Mouse (Mus musculus) G1E (cell line): Measurements from ENCODE around the gene Slc23a2.

Experiments used
- CTCF ChIP-seq: IDR thresholded peaks from 2 replicates; pipeline ENCODE4 v1.5.1; 2012; ENCODE audit warnings: low read depth, low read length, inconsistent platforms, mixed read lengths
- GATA1 ChIP-seq: IDR thresholded peaks from 2 replicates; pipeline ENCODE4 v1.6.1; 2012; ENCODE audit warnings: borderline replicate concordance, low read length, inconsistent platforms, mixed read lengths
- GATA2 ChIP-seq: IDR thresholded peaks from 2 replicates; pipeline ENCODE4 v1.6.1; 2012; ENCODE audit warnings: low read depth, low read length, inconsistent platforms, borderline replicate concordance
- TAL1 ChIP-seq: conservative IDR thresholded peaks from 2 replicates; pipeline ENCODE4 v1.6.1; 2012; ENCODE audit warnings: low read depth, low read length, inconsistent platforms, mixed read lengths

DNA sequence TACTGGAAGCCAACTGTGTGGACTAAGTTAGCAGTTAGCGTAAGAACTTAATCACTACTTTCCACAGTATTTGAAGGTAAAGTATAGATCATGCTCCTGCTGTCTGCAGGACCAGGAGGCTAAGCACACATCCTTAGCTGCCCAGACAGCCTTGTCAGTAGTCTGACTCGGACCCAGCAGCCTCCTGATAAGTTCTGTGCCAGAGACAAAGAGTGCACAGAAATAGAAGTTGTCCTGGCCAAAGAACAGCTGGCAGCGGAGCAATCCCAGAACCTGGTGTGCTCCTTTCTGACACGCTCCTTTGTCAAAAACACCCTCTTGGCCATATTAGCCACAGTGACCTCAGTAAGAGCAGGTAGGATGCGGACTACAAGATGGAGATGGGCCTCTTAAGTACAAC, 65.8 kb downstream of the Slc23a2 start:
- TF ChIP-seq TAL1 (no peak), CTCF (no peak), GATA1 (no peak), GATA2 (no peak)
